ENCODE assay signal across 10 mouse cellular contexts in genomic region chr1:134075532-134075931, GRCm38 (mm10). TPM values are rescaled to one million over a fixed set of nuclear protein-coding genes. Genes with fewer than 3 reads are reported as not detected.
DNase-seq lines count a peak whose midpoint lies in the region; ATAC-seq and TF ChIP-seq lines count a peak whose summit lies in the region.
"Had no signal": no experiment of that assay in that cellular context is flagged by ENCODE, and none has a peak within 500 bp of the region (broad histone marks: within the 10 kb centered on the region; RNA-seq: fewer than 3 reads in every experiment).

No protein-coding gene starts in this region.

- no peaks in the 10 kb centered on the region for H3K27me3 ChIP-seq in forebrain, embryonic 16.5 days (replicated peaks; ENCODE audit: control insufficient read depth, insufficient read depth, low read length)
- no peaks in the 10 kb centered on the region for H3K27me3 ChIP-seq in limb, embryonic 15.5 days
- no peaks in the 10 kb centered on the region for H3K27me3 ChIP-seq in small intestine, adult 2 months (ENCODE audit: control insufficient read depth, insufficient read depth, low read length)

- DNase-seq in lung, adult 2 months: peak; percentile 38
- DNase-seq in lung, adult 18-20 months: no peak
- DNase-seq in cerebellum, postnatal 36 days: no peak
- no peak for DNase-seq in cerebellum, postnatal 25 days
- DNase-seq: gastrocnemius, postnatal 14 days had no signal

- H3K9me3 ChIP-seq in forebrain, embryonic 16.5 days (ENCODE audit: control insufficient read depth, low read length): no peaks in the 10 kb centered on the region
- H3K9me3 ChIP-seq in limb, embryonic 15.5 days: no peaks in the 10 kb centered on the region

- H3K27ac ChIP-seq in forebrain, embryonic 16.5 days (ENCODE audit: low read length): peak overlapping the region; percentile 27; the same call in 1 of the 2 replicates
- H3K27ac ChIP-seq in limb, embryonic 15.5 days: peak overlapping the region; percentile 33; the same call in 1 of the 2 replicates
- H3K27ac ChIP-seq in small intestine, adult 2 months (ENCODE audit: insufficient read depth, low read depth, low read length): no peak overlapping the region
- H3K27ac ChIP-seq: macrophage had no signal

- H3K9ac ChIP-seq in forebrain, embryonic 16.5 days (replicated peaks; ENCODE audit: low read depth, low read length): peak overlapping the region; percentile 38
- H3K9ac ChIP-seq in limb, embryonic 15.5 days: no peak overlapping the region

- H3K36me3 ChIP-seq in forebrain, embryonic 16.5 days (ENCODE audit: control insufficient read depth, insufficient read depth): peaks cover 3% of the 10 kb centered on the region; the same call in 1 of the 2 replicates
- H3K36me3 ChIP-seq in limb, embryonic 15.5 days: peaks cover 9% of the 10 kb centered on the region
- H3K36me3 ChIP-seq in small intestine, adult 2 months (ENCODE audit: control insufficient read depth, insufficient read depth, low read length): peaks cover 30% of the 10 kb centered on the region

- TF ChIP-seq POLR2A in lung, adult 2 months (IDR thresholded peaks at IDR 0.05; ENCODE audit: borderline replicate concordance, extremely low read depth, low read depth, low read length): peak; percentile 59
- TF ChIP-seq POLR2A in small intestine, adult 2 months (IDR thresholded peaks at IDR 0.05; ENCODE audit: low read depth, low read length): no peak

- no peak overlapping the region for H3K4me3 ChIP-seq in lung, adult 2 months (replicated peaks; ENCODE audit: extremely low read depth, low read depth, low read length)
- H3K4me3 ChIP-seq in forebrain, embryonic 16.5 days (replicated peaks; ENCODE audit: low read length): peak overlapping the region; percentile 88
- no peak overlapping the region for H3K4me3 ChIP-seq in limb, embryonic 15.5 days
- peak overlapping the region; percentile 38 for H3K4me3 ChIP-seq in small intestine, adult 2 months (ENCODE audit: low read depth, low read length)

- TF ChIP-seq CTCF in lung, adult 2 months (IDR thresholded peaks at IDR 0.05; ENCODE audit: insufficient read depth, low read length): no peak
- no peak for TF ChIP-seq CTCF in small intestine, adult 2 months (IDR thresholded peaks at IDR 0.05; ENCODE audit: extremely low read depth, insufficient read length, insufficient replicate concordance, low read depth, low read length)

- no peak for ATAC-seq in forebrain, embryonic 16.5 days
- no peak for ATAC-seq in limb, embryonic 15.5 days (ENCODE audit: insufficient number of reproducible peaks, low FRiP score, low TSS enrichment, low read depth)
- ATAC-seq in erythroid progenitor cell, adult 5-6 weeks (replicated peaks; ENCODE audit: low FRiP score, poor library complexity, severe bottlenecking): no peak

- 72% methylated on average over 8 of the region's 8 CpGs for WGBS in lung, adult 2 months
- WGBS in forebrain, embryonic 16.5 days: 72% methylated on average over 8 of the region's 8 CpGs
- 79% methylated on average over 8 of the region's 8 CpGs for WGBS in limb, embryonic 15.5 days
- WGBS in small intestine, adult 2 months: 82% methylated on average over 8 of the region's 8 CpGs

- peaks cover 36% of the 10 kb centered on the region for H3K4me1 ChIP-seq in lung, adult 2 months (ENCODE audit: control insufficient read depth, insufficient read depth, low read length)
- peaks cover 57% of the 10 kb centered on the region for H3K4me1 ChIP-seq in forebrain, embryonic 16.5 days (replicated peaks; ENCODE audit: control insufficient read depth, insufficient read depth, low read length)
- H3K4me1 ChIP-seq in limb, embryonic 15.5 days: peaks cover 68% of the 10 kb centered on the region
- peaks cover 36% of the 10 kb centered on the region for H3K4me1 ChIP-seq in small intestine, adult 2 months (ENCODE audit: control insufficient read depth, insufficient read depth, insufficient read length, low read length)

- peak overlapping the region; percentile 54 for H3K4me2 ChIP-seq in forebrain, embryonic 16.5 days (ENCODE audit: low read length)
- no peak overlapping the region for H3K4me2 ChIP-seq in limb, embryonic 15.5 days

RNA-seq across cellular contexts. Expression of gene Btg2, which starts 3.4 kb away (rescaled TPM):
- 75.9 and 109 TPM in 2 replicates for polyA plus RNA-seq in lung, adult 2 months (2012; rRNA removed)
- 56.0 and 66.4 TPM in 2 replicates for polyA plus RNA-seq in forebrain, embryonic 16.5 days (2015; fragmentation: Nextera tagmentation; extraction: Ambion mirVana)
- polyA plus RNA-seq in limb, embryonic 15.5 days (2015; fragmentation: Nextera tagmentation; extraction: Ambion mirVana): 30.9 and 35.1 TPM in 2 replicates
- 18.0 and 73.7 TPM in 2 replicates for polyA plus RNA-seq in small intestine, adult 2 months (2012; rRNA removed)
- 156 and 184 TPM in 2 replicates for total RNA-seq in erythroid progenitor cell, adult 5-6 weeks (2015; ENCODE audit: low replicate concordance)
- total RNA-seq in erythroid progenitor cell, adult 5-6 weeks (2017; ENCODE audit: low replicate concordance): 261 and 289 TPM in 2 replicates

RNA-seq across cellular contexts. Expression of gene Chit1, which starts 35.5 kb away (rescaled TPM):
- 14.1 TPM in 1 of 2 replicates, not detected in the other for polyA plus RNA-seq in lung, adult 2 months (2012; rRNA removed)
- polyA plus RNA-seq in forebrain, embryonic 16.5 days (2015; fragmentation: Nextera tagmentation; extraction: Ambion mirVana): 0.14 TPM in 1 of 2 replicates, not detected in the other
- 0.50 and 0.59 TPM in 2 replicates for polyA plus RNA-seq in limb, embryonic 15.5 days (2015; fragmentation: Nextera tagmentation; extraction: Ambion mirVana)
- 1.6 TPM in 1 of 2 replicates, not detected in the other for polyA plus RNA-seq in small intestine, adult 2 months (2012; rRNA removed)
- total RNA-seq in erythroid progenitor cell, adult 5-6 weeks (2015; ENCODE audit: low replicate concordance): 1.1 and 4.2 TPM in 2 replicates
- not detected in 2 replicates for total RNA-seq in erythroid progenitor cell, adult 5-6 weeks (2017; ENCODE audit: low replicate concordance)
- total RNA-seq: gastrocnemius, postnatal 14 days had no signal
- polyA plus RNA-seq: macrophage had no signal

RNA-seq across cellular contexts. Expression of gene Fmod, which starts 38.5 kb away (rescaled TPM):
- polyA plus RNA-seq in lung, adult 2 months (2012; rRNA removed): 7.9 and 14.2 TPM in 2 replicates
- polyA plus RNA-seq in forebrain, embryonic 16.5 days (2015; fragmentation: Nextera tagmentation; extraction: Ambion mirVana): 7.8 and 12.6 TPM in 2 replicates
- polyA plus RNA-seq in limb, embryonic 15.5 days (2015; fragmentation: Nextera tagmentation; extraction: Ambion mirVana): 147 and 186 TPM in 2 replicates
- 0.48 and 0.86 TPM in 2 replicates for polyA plus RNA-seq in small intestine, adult 2 months (2012; rRNA removed)
- total RNA-seq in erythroid progenitor cell, adult 5-6 weeks (2015; ENCODE audit: low replicate concordance): not detected in 2 replicates
- not detected in 2 replicates for total RNA-seq in erythroid progenitor cell, adult 5-6 weeks (2017; ENCODE audit: low replicate concordance)
- polyA plus RNA-seq: macrophage had no signal

Comparison
In these comparisons a context has a peak if more than half of its experiments do, and no peak if none do; other contexts are left out.
1. H3K4me3 ChIP-seq: peak in forebrain, embryonic 16.5 days (single experiment) and small intestine, adult 2 months (single experiment); none in lung, adult 2 months (single experiment) and limb, embryonic 15.5 days (single experiment).